Mouse (Mus musculus) embryonic facial prominence, embryonic 14.5 days (tissue): ENCODE results near the gene Nrp2. TPM values are rescaled to one million over a fixed set of nuclear protein-coding genes. Genes with fewer than 3 reads are reported as not detected.
A peak's percentile ranks its signal among the peaks of the same experiment; 100 is the strongest.

ENCODE experiments used
- ATAC-seq: fragments of 200-750 bp; cut with Nextera tagmentation; 2 replicates; pipeline ENCODE4 v1.8.0; 2017; ENCODE audit warnings: low read depth, moderate number of reproducible peaks, moderate TSS enrichment
- DNase-seq: peaks from one replicate; pipeline ENCODE4 v3.0.0-alpha.2; 2015; ENCODE audit warnings: low spot score
- H3K27ac ChIP-seq: fragments of 300-500 bp; sonication (generic); replicated peaks from 2 replicates; pipeline ENCODE4 v1.5.1; 2014; ENCODE audit warnings: low read depth, mild to moderate bottlenecking, low read length, moderate library complexity
- H3K27me3 ChIP-seq: fragments of 300-500 bp; sonication (generic); replicated peaks from 2 replicates; pipeline ENCODE4 v1.6.1; 2014; ENCODE audit warnings: low read length; ENCODE audit not compliant: control insufficient read depth, insufficient read depth
- H3K36me3 ChIP-seq: fragments of 300-500 bp; sonication (generic); 2 replicates; pipeline ENCODE4 v1.6.1; 2014; ENCODE audit warnings: low read length, mixed read lengths; ENCODE audit not compliant: control insufficient read depth, insufficient read depth
- H3K4me1 ChIP-seq: fragments of 300-500 bp; sonication (generic); 2 replicates; pipeline ENCODE4 v1.6.1; 2014; ENCODE audit warnings: antibody characterized with exemption, low read length; ENCODE audit not compliant: control insufficient read depth, insufficient read depth
- H3K4me2 ChIP-seq: fragments of 300-500 bp; sonication (generic); 2 replicates; pipeline ENCODE4 v1.6.1; 2014; ENCODE audit warnings: low read depth, mild to moderate bottlenecking, low read length, moderate library complexity, mixed read lengths
- H3K4me3 ChIP-seq: fragments of 300-500 bp; sonication (generic); 2 replicates; pipeline ENCODE4 v1.5.1; 2014; ENCODE audit warnings: low read depth, mild to moderate bottlenecking, low read length
- H3K9ac ChIP-seq: fragments of 300-500 bp; sonication (generic); 2 replicates; pipeline ENCODE4 v1.6.1; 2014; ENCODE audit warnings: low read depth, mild to moderate bottlenecking, low read length, moderate library complexity, mixed read lengths
- H3K9me3 ChIP-seq: fragments of 300-500 bp; sonication (generic); 2 replicates; pipeline ENCODE4 v1.6.1; 2016; ENCODE audit warnings: low read length; ENCODE audit not compliant: control insufficient read depth
- WGBS: fragments of 180-500 bp; shearing (Covaris S2); extraction: QIAGEN DNeasy Blood & Tissue Kit; methylation state at CpG from one replicate; pipeline ENCODE4 v1.1.7; 2014; 5-methylcytosine and 5-hydroxymethylcytosine counted together
- polyA plus RNA-seq: library from polyadenylated mRNA; unstranded; fragments of >200 nt; fragmentation: Nextera tagmentation; extraction: Ambion mirVana; gene quantifications from 2 replicates; pipeline ENCODE4 v1.2.1, GENCODE M21; 2014

Nrp2 gene
- 41.6 and 42.1 TPM in 2 replicates for polyA plus RNA-seq

- Histone ChIP-seq H3K4me2 (peak within 1 kb of the TSS; percentile 88), H3K4me3 (peak within 1 kb of the TSS; percentile 55), H3K27ac (peak within 1 kb of the TSS; percentile 76), H3K36me3 (no peaks in the 10 kb centered on the region), H3K9ac (peak within 1 kb of the TSS; percentile 69), H3K4me1 (peaks cover 14% of the 10 kb centered on the region), H3K27me3 (peaks cover 14% of the 10 kb centered on the region), H3K9me3 (no peaks in the 10 kb centered on the region)
- DNase-seq (peak; percentile 95), ATAC-seq (peak; percentile 88)
- WGBS = 0% methylated on average over 40 of the region's 76 CpGs
These were observed at the start of gene Nrp2 for GRCm38 (mm10) chr1:62703158-62704116. TSS of gene Nrp2 (plus strand) at chr1:62703285.

- DNase-seq (no peak), ATAC-seq (no peak)
- Histone ChIP-seq H3K27me3 (no peaks in the 10 kb centered on the region), H3K4me2 (no peak overlapping the region), H3K9ac (no peak overlapping the region), H3K36me3 (no peaks in the 10 kb centered on the region), H3K4me3 (no peak overlapping the region), H3K27ac (no peak overlapping the region), H3K9me3 (no peaks in the 10 kb centered on the region), H3K4me1 (no peaks in the 10 kb centered on the region)
- WGBS = 73% methylated on average over 6 of the region's 6 CpGs
These were observed 48.6 kb upstream of the Nrp2 start for GRCm38 (mm10) chr1:62654436-62654835.

- H3K9ac ChIP-seq = no peak overlapping the region
- H3K27ac ChIP-seq = no peak overlapping the region
These were observed 38.0 kb upstream of the Nrp2 start for GRCm38 (mm10) chr1:62664960-62665645.

GRCm38 (mm10) chr1:62665771-62666730 is 37.0 kb upstream of the Nrp2 start:
- Histone ChIP-seq H3K4me1 (0 out of 2 replicates have a peak, but pooled peaks cover 7% of the 10 kb centered on the region), H3K4me2 (no peak overlapping the region), H3K36me3 (no peaks in the 10 kb centered on the region), H3K9ac (no peak overlapping the region; the same call in 1 of the 2 replicates), H3K4me3 (no peak overlapping the region), H3K9me3 (peaks cover 7% of the 10 kb centered on the region; the same call in 1 of the 2 replicates), H3K27ac (no peak overlapping the region), H3K27me3 (no peaks in the 10 kb centered on the region)
- WGBS = 84% methylated on average over 5 of the region's 5 CpGs
- no peak for ATAC-seq
- no peak for DNase-seq

More at GRCm38 (mm10) chr1:62664960-62665645, 38.0 kb upstream of the Nrp2 start:
- Histone ChIP-seq H3K4me3 (no peak overlapping the region), H3K36me3 (no peaks in the 10 kb centered on the region), H3K4me1 (0 out of 2 replicates have a peak, but pooled peaks cover 7% of the 10 kb centered on the region), H3K9me3 (peaks cover 7% of the 10 kb centered on the region; the same call in 1 of the 2 replicates), H3K27me3 (no peaks in the 10 kb centered on the region), H3K4me2 (no peak overlapping the region)
- no peak for ATAC-seq
- peak; percentile 63 for DNase-seq
- 49% methylated on average over 8 of the region's 8 CpGs for WGBS

- ATAC-seq (no peak), DNase-seq (no peak)
- 74% methylated on average over 5 of the region's 5 CpGs for WGBS
- Histone ChIP-seq H3K9ac (no peak overlapping the region), H3K27ac (no peak overlapping the region), H3K27me3 (no peaks in the 10 kb centered on the region), H3K4me3 (no peak overlapping the region), H3K4me2 (no peak overlapping the region), H3K9me3 (peaks cover 7% of the 10 kb centered on the region; the same call in 1 of the 2 replicates), H3K4me1 (0 out of 2 replicates have a peak, but pooled peaks cover 7% of the 10 kb centered on the region), H3K36me3 (no peaks in the 10 kb centered on the region)
These were observed 36.3 kb upstream of the Nrp2 start for GRCm38 (mm10) chr1:62666780-62667179.

GRCm38 (mm10) chr1:62678611-62679344 is 24.3 kb upstream of the Nrp2 start:
- Histone ChIP-seq H3K9ac (no peak overlapping the region), H3K9me3 (peaks cover 4% of the 10 kb centered on the region; the same call in 1 of the 2 replicates), H3K4me2 (no peak overlapping the region), H3K27me3 (no peaks in the 10 kb centered on the region), H3K27ac (no peak overlapping the region), H3K36me3 (no peaks in the 10 kb centered on the region), H3K4me3 (no peak overlapping the region), H3K4me1 (peaks cover 7% of the 10 kb centered on the region; the same call in 1 of the 2 replicates)
- DNase-seq (peak; percentile 35), ATAC-seq (no peak)
- whole genome bisulfite sequencing = 19% methylated on average over 4 of the region's 4 CpGs

GRCm38 (mm10) chr1:62679466-62679865 is 23.6 kb upstream of the Nrp2 start:
- Histone ChIP-seq H3K4me3 (no peak overlapping the region), H3K4me1 (peaks cover 7% of the 10 kb centered on the region; the same call in 1 of the 2 replicates), H3K4me2 (no peak overlapping the region), H3K27me3 (no peaks in the 10 kb centered on the region), H3K9ac (no peak overlapping the region), H3K9me3 (peaks cover 4% of the 10 kb centered on the region; the same call in 1 of the 2 replicates), H3K27ac (no peak overlapping the region), H3K36me3 (no peaks in the 10 kb centered on the region)
- WGBS = 76% methylated on average over 2 of the region's 2 CpGs
- ATAC-seq = no peak
- DNase-seq = no peak
